Mouse (Mus musculus) urinary bladder, postnatal 25 days (tissue): ENCODE results near the gene Phc1.

Experiments
- DNase-seq: peaks from one replicate; pipeline ENCODE4 v3.0.0; 2022; ENCODE audit warnings: low spot score

The Phc1 gene

GRCm38 (mm10) chr6:122339047-122339647 lies 1.2 kb downstream of the Phc1 start:
- peak; percentile 53 for DNase-seq

GRCm38 (mm10) chr6:122337546-122337945 lies 2.8 kb downstream of the Phc1 start:
- DNase-seq, result no peak

GRCm38 (mm10) chr6:122334786-122335340 lies 5.5 kb downstream of the Phc1 start:
- DNase-seq, result no peak

- DNase-seq, result no peak
Observed at GRCm38 (mm10) chr6:122333081-122333612, 7.2 kb downstream of the Phc1 start.

- no peak for DNase-seq
Observed at GRCm38 (mm10) chr6:122325361-122325975, 14.9 kb downstream of the Phc1 start.

- no peak for DNase-seq
Observed at GRCm38 (mm10) chr6:122318726-122319125, 21.6 kb downstream of the Phc1 start.

GRCm38 (mm10) chr6:122310187-122310820 lies 30.1 kb downstream of the Phc1 start:
- no peak for DNase-seq

GRCm38 (mm10) chr6:122309446-122309960 lies 30.9 kb downstream of the Phc1 start:
- DNase-seq, result no peak

- DNase-seq, result peak; percentile 81
Observed at GRCm38 (mm10) chr6:122308505-122309393, 31.6 kb downstream of the Phc1 start, which contains the start of gene M6pr. Gene M6pr (plus strand): TSS chr6:122308720.

- no peak for DNase-seq
Observed at GRCm38 (mm10) chr6:122308136-122308504, 32.2 kb downstream of the Phc1 start.

- DNase-seq, result no peak
Observed at GRCm38 (mm10) chr6:122306707-122307106, 33.7 kb downstream of the Phc1 start.

GRCm38 (mm10) chr6:122304790-122305555 lies 35.4 kb downstream of the Phc1 start:
- DNase-seq, result no peak

- DNase-seq, result peak; percentile 76
Observed at GRCm38 (mm10) chr6:122304355-122304754, 36.0 kb downstream of the Phc1 start.

GRCm38 (mm10) chr6:122303526-122303925 lies 36.8 kb downstream of the Phc1 start:
- DNase-seq, result no peak

- DNase-seq, result no peak
Observed at GRCm38 (mm10) chr6:122302661-122303060, 37.7 kb downstream of the Phc1 start.

- no peak for DNase-seq
Observed at GRCm38 (mm10) chr6:122302121-122302520, 38.2 kb downstream of the Phc1 start.

GRCm38 (mm10) chr6:122299621-122300133 lies 40.7 kb downstream of the Phc1 start:
- DNase-seq, result no peak

- no peak for DNase-seq
Observed at GRCm38 (mm10) chr6:122298223-122298609, 42.1 kb downstream of the Phc1 start.

GRCm38 (mm10) chr6:122297279-122298222 lies 42.8 kb downstream of the Phc1 start:
- no peak for DNase-seq

GRCm38 (mm10) chr6:122296918-122297278 lies 43.5 kb downstream of the Phc1 start:
- no peak for DNase-seq
